Mouse (Mus musculus) liver, adult 10 weeks (tissue): ENCODE results near the gene Adamts2. TPM values are rescaled to one million over a fixed set of nuclear protein-coding genes. Genes with fewer than 3 reads are reported as not detected.

Experiments used
- polyA plus RNA-seq: library from polyadenylated mRNA; stranded (reverse); fragments of 350-450 nt; fragmentation: Illumina TruSeq; extraction: RNeasy Lipid Tissue Mini Kit (QIAGEN cat#74804); gene quantifications from one replicate; pipeline ENCODE4 v1.2.3, GENCODE M21; 2014; ENCODE audit warnings: low read depth, low replicate concordance

Gene Adamts2
- polyA plus RNA-seq = 0.58 TPM

GRCm38 (mm10) chr11:50601641-50602355 is at the start of gene Adamts2:
Gene Adamts2, plus strand, starts transcription at chr11:50602084.

GRCm38 (mm10) chr11:50827010-50827953 is 225.4 kb downstream of the Adamts2 start, which contains the start of gene Zfp354c:
Gene Zfp354c, minus strand, starts transcription at chr11:50827724.

GRCm38 (mm10) chr11:50841023-50841735 is 239.3 kb downstream of the Adamts2 start, which contains the start of gene Zfp879:
Gene Zfp879, minus strand, starts transcription at chr11:50841552.

GRCm38 (mm10) chr11:50850177-50850735 is 248.4 kb downstream of the Adamts2 start, which contains the start of gene Grm6:
Gene Grm6, plus strand, starts transcription at chr11:50850685.

Other genes starting within 250 kb of the Adamts2 start
- gene Cby3, start 247.6 kb upstream of the Adamts2 start, polyA plus RNA-seq = not detected
- gene Hnrnph1, start 225.1 kb upstream of the Adamts2 start, polyA plus RNA-seq = 263 TPM
- 19.2 TPM for gene Rufy1, start 171.0 kb upstream of the Adamts2 start, polyA plus RNA-seq
- gene Zfp354c, start 225.6 kb downstream of the Adamts2 start, polyA plus RNA-seq = 0.72 TPM
- 0.50 TPM for gene Zfp879, start 239.5 kb downstream of the Adamts2 start, polyA plus RNA-seq
- gene Grm6, start 248.6 kb downstream of the Adamts2 start, polyA plus RNA-seq = not detected